Mouse (Mus musculus) monocyte, adult 5-6 weeks (primary cell): Measurements from ENCODE around the gene Megf9. TPM values are rescaled to one million over a fixed set of nuclear protein-coding genes. Genes with fewer than 3 reads are reported as not detected.

ENCODE experiments used
- ATAC-seq: fragments of 153-309, 156-312 bp; replicated peaks from 2 replicates; pipeline ENCODE4 v1.8.0; 2017; ENCODE audit warnings: mild to moderate bottlenecking; ENCODE audit not compliant: low TSS enrichment, insufficient number of reproducible peaks, severe bottlenecking, poor library complexity, low FRiP score
- total RNA-seq: library from RNA; stranded (forward); fragments of 200-1000, 200-491, 200-594 nt; gene quantifications from 3 replicates; pipeline ENCODE4 v1.2.3, GENCODE M21; 2017

Megf9 gene
- total RNA-seq, 1 experiment from 2014 or later = 28.5 TPM

DNA sequence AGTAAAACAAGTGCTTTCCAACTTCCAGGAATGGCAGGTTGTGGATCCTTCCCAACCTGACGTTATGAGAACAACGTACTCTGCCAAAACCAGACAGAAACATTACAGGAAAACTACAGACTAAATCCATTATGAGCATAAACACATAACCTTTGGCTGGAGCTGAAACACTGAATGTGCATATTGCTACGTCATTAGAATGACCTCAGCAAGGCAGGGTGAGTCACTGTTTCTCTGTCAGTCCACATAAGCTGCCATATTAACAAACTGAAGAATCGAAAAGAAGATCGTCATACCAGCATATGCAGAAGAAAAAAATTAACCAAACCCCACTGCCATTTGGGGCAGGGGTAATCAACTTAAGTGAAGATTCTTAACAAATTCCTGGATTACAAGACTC, 148.6 kb downstream of the Megf9 start:
- ATAC-seq = no peak

DNA sequence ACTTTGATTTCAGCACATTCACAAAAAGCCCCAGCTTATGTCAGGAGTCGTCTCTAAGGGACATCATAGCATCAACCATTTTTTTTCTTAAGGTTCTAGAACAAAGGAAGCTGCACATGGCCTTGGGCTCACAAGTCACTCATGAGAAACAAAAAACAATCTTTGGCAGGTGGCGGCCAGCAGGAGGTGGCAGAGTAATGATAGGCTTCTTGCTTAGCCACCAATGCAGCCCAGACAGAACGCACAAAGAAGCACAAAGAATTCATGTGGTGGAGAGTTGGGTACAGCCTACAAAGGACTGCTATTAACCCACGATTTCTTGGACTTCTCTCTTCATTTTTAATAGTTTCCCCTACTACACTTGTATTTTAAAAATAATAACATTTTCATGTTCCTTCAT, 157.4 kb downstream of the Megf9 start:
- ATAC-seq = no peak

Other genes with a start within 250 kb of the Megf9 start
- 18.5 to 31.7 TPM (median 30.0 TPM) in 3 replicates for gene Cdk5rap2, start 124.6 kb downstream of the Megf9 start, total RNA-seq